Mouse (Mus musculus) forebrain, embryonic 15.5 days (tissue): ENCODE results near the gene 9130409I23Rik. TPM values are rescaled to one million over a fixed set of nuclear protein-coding genes. Genes with fewer than 3 reads are reported as not detected.

Experiments used
- ATAC-seq: fragments of 200-750 bp; cut with Nextera tagmentation; replicated peaks from 2 replicates; pipeline ENCODE4 v1.8.0; 2017; ENCODE audit warnings: mild to moderate bottlenecking, moderate TSS enrichment, moderate library complexity
- H3K27ac ChIP-seq: fragments of 300-500 bp; sonication (generic); replicated peaks from 2 replicates; pipeline ENCODE4 v1.5.1; 2015; ENCODE audit warnings: mild to moderate bottlenecking, inconsistent platforms
- H3K27me3 ChIP-seq: fragments of 300-500 bp; sonication (generic); 2 replicates; pipeline ENCODE4 v1.6.1; 2015; ENCODE audit warnings: inconsistent platforms
- H3K36me3 ChIP-seq: fragments of 300-500 bp; sonication (generic); 2 replicates; pipeline ENCODE4 v1.6.1; 2015; ENCODE audit warnings: mild to moderate bottlenecking, inconsistent platforms
- H3K4me1 ChIP-seq: fragments of 300-500 bp; sonication (generic); 2 replicates; pipeline ENCODE4 v1.6.1; 2015; ENCODE audit warnings: inconsistent platforms
- H3K4me2 ChIP-seq: fragments of 300-500 bp; sonication (generic); replicated peaks from 2 replicates; pipeline ENCODE4 v1.6.1; 2015; ENCODE audit warnings: mild to moderate bottlenecking, inconsistent platforms
- H3K4me3 ChIP-seq: fragments of 300-500 bp; sonication (generic); 2 replicates; pipeline ENCODE4 v1.5.1; 2015; ENCODE audit warnings: mild to moderate bottlenecking, inconsistent platforms
- H3K9ac ChIP-seq: fragments of 300-500 bp; sonication (generic); replicated peaks from 2 replicates; pipeline ENCODE4 v1.6.1; 2015; ENCODE audit warnings: mild to moderate bottlenecking, inconsistent platforms
- H3K9me3 ChIP-seq: fragments of 300-500 bp; sonication (generic); 2 replicates; pipeline ENCODE4 v1.6.1; 2016; ENCODE audit warnings: inconsistent platforms
- WGBS: fragments of 180-500 bp; shearing (Covaris S2); methylation state at CpG from one replicate; pipeline ENCODE4 v1.1.7; 2015; ENCODE audit warnings: mixed read lengths; 5-methylcytosine and 5-hydroxymethylcytosine counted together
- polyA plus RNA-seq: library from polyadenylated mRNA; unstranded; fragments of >200 nt; fragmentation: Nextera tagmentation; extraction: Ambion mirVana; gene quantifications from 2 replicates; pipeline ENCODE4 v1.2.1, GENCODE M21; 2015

Gene 9130409I23Rik
- polyA plus RNA-seq, 1 experiment from 2014 or later, result 0.11 TPM

GRCm38 (mm10) chr1:181039652-181040051 lies 11.4 kb upstream of the 9130409I23Rik start:
- Histone ChIP-seq H3K9me3 (no peaks in the 10 kb centered on the region), H3K36me3 (no peaks in the 10 kb centered on the region), H3K27me3 (no peaks in the 10 kb centered on the region), H3K27ac (no peak overlapping the region), H3K9ac (no peak overlapping the region), H3K4me2 (no peak overlapping the region), H3K4me1 (no peaks in the 10 kb centered on the region), H3K4me3 (no peak overlapping the region)
- 12% methylated on average over 4 of the region's 4 CpGs for WGBS
- ATAC-seq, result no peak

DNA sequence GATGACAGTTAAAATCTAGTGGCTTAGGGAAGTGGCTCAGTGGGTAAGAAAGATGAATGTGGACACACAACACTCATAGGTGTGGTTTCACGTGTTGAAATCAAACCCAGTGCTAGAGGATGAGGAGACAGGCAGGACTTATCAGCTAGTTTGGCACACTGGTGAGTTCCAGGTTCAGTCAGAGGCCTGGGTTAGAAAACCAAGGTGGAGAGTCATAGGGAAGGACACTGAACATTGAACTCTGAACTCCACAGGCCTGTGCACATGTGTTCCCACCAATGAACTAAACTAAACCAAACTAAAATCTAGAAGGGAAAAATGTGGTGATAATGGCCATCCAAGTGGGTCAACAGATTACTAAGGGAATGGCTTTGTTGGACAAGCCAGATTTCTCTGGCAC lies 3.5 kb upstream of the 9130409I23Rik start:
- Histone ChIP-seq H3K9ac (no peak overlapping the region), H3K9me3 (no peaks in the 10 kb centered on the region), H3K36me3 (no peaks in the 10 kb centered on the region), H3K27me3 (no peaks in the 10 kb centered on the region), H3K4me1 (no peaks in the 10 kb centered on the region), H3K4me2 (no peak overlapping the region), H3K4me3 (no peak overlapping the region), H3K27ac (no peak overlapping the region)
- no peak for ATAC-seq
- 66% methylated on average over 1 of the region's 1 CpGs for WGBS

DNA sequence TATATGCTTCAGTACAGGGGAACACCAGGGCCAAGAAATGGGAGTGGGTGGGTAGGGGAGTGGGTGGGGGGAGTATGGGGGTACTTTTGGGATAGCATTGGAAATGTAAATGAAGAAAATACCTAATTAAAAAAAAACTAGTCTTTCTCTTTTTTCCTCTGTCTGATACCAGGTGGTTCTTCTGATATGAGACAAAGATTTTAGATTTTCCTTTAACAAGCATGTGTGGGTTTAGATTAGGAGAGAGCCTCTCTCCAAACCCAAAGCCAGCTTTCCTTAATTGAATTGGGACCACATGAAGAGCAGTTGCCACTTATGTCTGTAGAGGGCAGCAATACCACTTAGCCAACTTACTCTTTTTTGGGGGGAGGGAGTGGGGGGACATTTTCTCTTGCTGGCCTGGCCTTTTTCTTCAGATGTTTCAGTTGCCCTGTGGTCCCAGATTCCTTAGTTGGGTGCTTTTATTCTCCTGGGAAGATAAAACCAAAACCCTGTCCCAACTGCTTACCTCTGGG lies 1.7 kb upstream of the 9130409I23Rik start:
- no peak for ATAC-seq
- no peaks in the 10 kb centered on the region for H3K36me3 ChIP-seq
- H3K4me3 ChIP-seq, result no peak overlapping the region
- no peaks in the 10 kb centered on the region for H3K27me3 ChIP-seq
- H3K9ac ChIP-seq, result no peak overlapping the region
- no peaks in the 10 kb centered on the region for H3K4me1 ChIP-seq
- no peaks in the 10 kb centered on the region for H3K9me3 ChIP-seq
- H3K4me2 ChIP-seq, result no peak overlapping the region
- no peak overlapping the region for H3K27ac ChIP-seq

DNA sequence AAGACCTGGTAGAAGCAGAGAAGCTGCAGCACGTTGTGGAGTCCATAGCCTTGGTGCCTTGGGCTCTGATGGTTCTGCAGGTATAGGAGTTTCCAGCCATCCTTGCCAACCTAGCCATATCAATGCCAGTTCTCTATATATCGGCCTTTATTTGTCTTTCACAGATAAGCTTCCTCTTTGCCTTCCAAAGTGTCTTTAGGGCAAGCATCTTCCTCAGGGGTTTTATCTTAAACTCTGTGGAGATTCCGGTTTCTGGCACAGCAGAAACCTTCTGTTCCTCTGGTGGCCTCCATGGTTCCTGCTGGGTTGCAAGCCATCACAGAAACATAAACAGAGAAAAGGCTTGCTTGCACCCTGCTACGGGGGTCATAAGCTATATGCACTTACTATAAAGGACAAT lies 1.9 kb downstream of the 9130409I23Rik start:
- 84% methylated on average over 4 of the region's 4 CpGs for WGBS
- Histone ChIP-seq H3K27ac (no peak overlapping the region), H3K4me2 (no peak overlapping the region), H3K9me3 (no peaks in the 10 kb centered on the region), H3K9ac (no peak overlapping the region), H3K4me1 (no peaks in the 10 kb centered on the region), H3K4me3 (no peak overlapping the region), H3K27me3 (no peaks in the 10 kb centered on the region), H3K36me3 (no peaks in the 10 kb centered on the region)
- ATAC-seq, result no peak

GRCm38 (mm10) chr1:181061784-181062485 lies 10.9 kb downstream of the 9130409I23Rik start:
- no peak overlapping the region for H3K9ac ChIP-seq
- ATAC-seq, result no peak
- WGBS, result 77% methylated on average over 3 of the region's 3 CpGs
- no peaks in the 10 kb centered on the region for H3K4me1 ChIP-seq
- H3K27me3 ChIP-seq, result no peaks in the 10 kb centered on the region
- H3K27ac ChIP-seq, result no peak overlapping the region
- H3K4me2 ChIP-seq, result no peak overlapping the region
- H3K36me3 ChIP-seq, result no peaks in the 10 kb centered on the region
- H3K9me3 ChIP-seq, result no peaks in the 10 kb centered on the region
- no peak overlapping the region for H3K4me3 ChIP-seq

DNA sequence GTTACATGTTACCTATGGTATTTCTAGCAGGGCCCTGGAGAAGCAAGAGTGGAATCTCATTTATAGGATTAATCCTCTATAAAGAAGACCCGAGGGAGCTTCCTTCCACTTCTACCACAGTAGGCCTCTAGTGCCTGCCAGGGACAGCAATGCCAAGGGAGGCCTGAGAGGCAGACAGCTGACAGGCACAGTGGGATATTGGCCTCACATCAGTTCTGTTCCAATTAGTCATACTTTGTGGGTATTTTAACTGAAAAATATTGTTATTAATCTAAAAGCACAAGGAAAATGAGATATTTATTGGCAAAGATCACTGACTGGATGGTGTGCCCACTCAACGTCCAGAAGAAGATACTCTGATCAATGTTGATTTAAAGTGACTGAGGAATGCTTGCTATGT lies 13.0 kb downstream of the 9130409I23Rik start:
- Histone ChIP-seq H3K4me1 (no peaks in the 10 kb centered on the region), H3K9me3 (no peaks in the 10 kb centered on the region), H3K27me3 (no peaks in the 10 kb centered on the region), H3K9ac (no peak overlapping the region), H3K36me3 (no peaks in the 10 kb centered on the region), H3K4me3 (no peak overlapping the region), H3K4me2 (no peak overlapping the region), H3K27ac (no peak overlapping the region)
- WGBS, result 66% methylated on average over 2 of the region's 2 CpGs
- no peak for ATAC-seq

- no peaks in the 10 kb centered on the region for H3K27me3 ChIP-seq
- no peaks in the 10 kb centered on the region for H3K9me3 ChIP-seq
- no peak overlapping the region for H3K9ac ChIP-seq
- WGBS, result 83% methylated on average over 6 of the region's 6 CpGs
- no peak overlapping the region for H3K4me3 ChIP-seq
- H3K4me1 ChIP-seq, result no peaks in the 10 kb centered on the region
- no peaks in the 10 kb centered on the region for H3K36me3 ChIP-seq
- H3K4me2 ChIP-seq, result no peak overlapping the region
- H3K27ac ChIP-seq, result no peak overlapping the region
- ATAC-seq, result no peak
These were observed 13.6 kb downstream of the 9130409I23Rik start for GRCm38 (mm10) chr1:181064648-181065047.

- Histone ChIP-seq H3K9ac (no peak overlapping the region), H3K27me3 (no peaks in the 10 kb centered on the region), H3K27ac (no peak overlapping the region), H3K4me1 (no peaks in the 10 kb centered on the region), H3K4me3 (no peak overlapping the region), H3K9me3 (no peaks in the 10 kb centered on the region), H3K4me2 (no peak overlapping the region), H3K36me3 (no peaks in the 10 kb centered on the region)
- no peak for ATAC-seq
- 93% methylated on average over 1 of the region's 1 CpGs for WGBS
These were observed 17.3 kb downstream of the 9130409I23Rik start for GRCm38 (mm10) chr1:181068344-181068743.

DNA sequence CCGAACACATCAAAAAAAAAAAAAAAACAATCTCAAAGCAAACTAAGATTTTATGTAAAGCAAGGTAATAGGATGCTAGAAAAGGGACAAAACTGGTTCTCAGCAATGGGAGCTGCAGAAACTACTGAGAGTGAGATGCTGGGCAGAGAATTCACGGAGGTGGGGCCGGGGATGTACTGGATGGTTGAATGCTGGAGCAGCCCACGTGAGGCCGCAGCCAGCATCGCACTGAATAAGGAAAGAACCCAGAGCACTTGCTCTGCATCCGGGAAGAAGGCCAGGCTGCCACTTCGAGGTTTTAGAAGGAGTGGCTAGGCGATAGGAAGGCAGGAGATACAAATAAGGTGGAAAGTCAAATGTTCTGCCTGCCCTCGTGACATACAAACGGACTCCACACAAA lies 18.6 kb downstream of the 9130409I23Rik start:
- Histone ChIP-seq H3K4me2 (no peak overlapping the region), H3K9ac (no peak overlapping the region), H3K9me3 (no peaks in the 10 kb centered on the region), H3K4me1 (no peaks in the 10 kb centered on the region), H3K27me3 (no peaks in the 10 kb centered on the region), H3K27ac (no peak overlapping the region), H3K36me3 (no peaks in the 10 kb centered on the region), H3K4me3 (no peak overlapping the region)
- 67% methylated on average over 11 of the region's 11 CpGs for WGBS
- no peak for ATAC-seq

DNA sequence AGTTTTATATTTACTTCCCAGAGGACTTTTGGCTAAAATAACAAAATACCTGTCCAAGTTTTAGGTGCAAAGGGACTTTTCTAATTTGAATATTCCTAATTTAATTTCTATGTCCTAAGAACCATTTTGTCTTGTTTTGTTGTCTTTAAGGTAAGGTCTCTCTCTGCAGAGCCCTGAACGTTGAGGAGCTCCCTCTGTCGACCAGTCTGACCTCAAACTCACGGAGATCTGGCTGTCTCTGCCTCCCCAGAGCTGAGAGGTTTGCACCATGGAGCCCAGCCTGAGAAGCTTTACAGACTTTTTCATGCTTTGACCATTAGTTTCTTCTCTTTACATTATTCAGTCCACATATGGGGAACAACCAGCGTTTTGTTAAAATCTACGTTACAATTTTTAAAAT lies 22.0 kb downstream of the 9130409I23Rik start:
- Histone ChIP-seq H3K27ac (no peak overlapping the region), H3K9ac (no peak overlapping the region), H3K36me3 (no peaks in the 10 kb centered on the region), H3K27me3 (no peaks in the 10 kb centered on the region), H3K4me3 (no peak overlapping the region), H3K4me1 (no peaks in the 10 kb centered on the region), H3K9me3 (no peaks in the 10 kb centered on the region), H3K4me2 (no peak overlapping the region)
- no peak for ATAC-seq
- 56% methylated on average over 5 of the region's 5 CpGs for WGBS

GRCm38 (mm10) chr1:181084021-181084420 lies 33.0 kb downstream of the 9130409I23Rik start:
- WGBS, result 40% methylated on average over 2 of the region's 2 CpGs
- Histone ChIP-seq H3K4me2 (no peak overlapping the region), H3K9me3 (no peaks in the 10 kb centered on the region), H3K36me3 (no peaks in the 10 kb centered on the region), H3K4me1 (no peaks in the 10 kb centered on the region), H3K27ac (no peak overlapping the region), H3K4me3 (no peak overlapping the region), H3K27me3 (no peaks in the 10 kb centered on the region), H3K9ac (no peak overlapping the region)
- ATAC-seq, result no peak

DNA sequence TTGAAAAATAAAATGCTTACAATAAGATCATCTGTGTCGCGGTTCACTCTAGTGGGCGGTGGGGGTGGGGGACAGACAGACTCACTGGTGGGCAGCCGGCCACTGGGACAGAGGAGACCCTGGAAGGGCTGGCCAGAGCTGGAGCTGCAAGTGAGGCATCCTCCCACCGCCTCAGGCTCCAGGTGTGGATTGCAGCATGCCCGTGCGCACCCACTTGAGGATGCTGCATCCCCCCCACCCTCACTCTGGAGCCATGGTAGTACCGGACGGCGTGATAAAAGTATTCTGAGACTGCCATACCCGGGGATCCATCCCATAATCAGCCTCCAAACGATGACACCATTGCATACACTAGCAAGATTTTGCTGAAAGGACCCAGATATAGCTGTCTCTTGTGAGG lies 39.0 kb downstream of the 9130409I23Rik start:
- H3K9me3 ChIP-seq, result no peaks in the 10 kb centered on the region

More for the DNA sequence above, 39.0 kb downstream of the 9130409I23Rik start:
- ATAC-seq, result no peak
- no peaks in the 10 kb centered on the region for H3K4me1 ChIP-seq
- 78% methylated on average over 12 of the region's 12 CpGs for WGBS
- no peaks in the 10 kb centered on the region for H3K27me3 ChIP-seq
- no peak overlapping the region for H3K9ac ChIP-seq
- H3K27ac ChIP-seq, result no peak overlapping the region
- H3K36me3 ChIP-seq, result peaks cover 39% of the 10 kb centered on the region
- H3K4me2 ChIP-seq, result no peak overlapping the region
- no peak overlapping the region for H3K4me3 ChIP-seq
